Mouse (Mus musculus) ovary, postnatal 14 days (tissue): ENCODE measurements around the gene Cdiptos.

Source experiments
- DNase-seq: peaks from one replicate; pipeline ENCODE4 v3.0.0; 2022; ENCODE audit warnings: low spot score

Cdiptos gene

DNA sequence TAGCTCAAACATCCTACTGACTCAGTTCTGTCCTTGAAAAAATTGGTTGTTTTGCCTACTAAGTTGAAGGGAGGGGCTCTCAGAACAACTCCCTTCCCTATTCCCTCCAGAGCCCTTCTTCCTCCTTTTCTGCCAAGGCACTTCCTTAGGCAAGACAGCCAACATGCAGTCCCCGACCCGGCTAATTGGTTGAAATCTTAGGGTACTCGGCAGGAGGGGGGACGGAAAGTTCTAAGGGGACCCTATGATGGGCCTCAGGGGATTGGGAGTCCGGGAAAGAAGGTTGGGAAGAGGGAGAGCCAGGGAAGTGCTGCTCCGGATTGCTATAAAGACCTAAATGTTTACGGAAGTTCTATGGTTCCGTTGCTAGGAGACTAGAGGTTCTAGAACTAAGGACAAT lies 405 bp downstream of the Cdiptos start:
- peak; percentile 28 for DNase-seq

DNA sequence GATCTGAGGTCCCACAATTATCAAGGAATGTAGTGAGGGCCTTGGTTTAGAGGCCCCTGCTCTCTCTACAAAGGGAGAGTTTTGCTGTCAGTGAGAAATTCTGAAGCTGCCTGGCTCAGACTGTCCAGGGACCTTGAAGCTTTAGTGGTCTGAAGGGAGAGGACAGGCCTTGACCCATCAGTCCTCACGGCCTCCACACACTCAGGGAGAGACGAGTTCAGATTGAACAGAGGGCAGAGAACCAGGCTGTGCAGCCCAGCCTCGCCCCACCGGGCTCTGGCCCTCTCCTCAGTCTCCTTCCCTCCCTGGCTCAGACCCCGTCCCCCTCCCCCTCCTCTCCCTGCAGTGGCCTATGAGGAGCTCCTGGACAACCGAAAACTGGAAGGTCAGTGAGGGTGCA lies 8.5 kb downstream of the Cdiptos start:
- no peak for DNase-seq

- DNase-seq, result no peak
Measured at GRCm38 (mm10) chr7:126965568-126965967, 10.3 kb downstream of the Cdiptos start.

GRCm38 (mm10) chr7:126963548-126964286 lies 12.2 kb downstream of the Cdiptos start:
- DNase-seq, result no peak

GRCm38 (mm10) chr7:126961965-126962364 lies 13.9 kb downstream of the Cdiptos start:
- no peak for DNase-seq

GRCm38 (mm10) chr7:126961095-126961494 lies 14.8 kb downstream of the Cdiptos start:
- DNase-seq, result no peak

GRCm38 (mm10) chr7:126959780-126960179 lies 16.1 kb downstream of the Cdiptos start:
- no peak for DNase-seq

DNA sequence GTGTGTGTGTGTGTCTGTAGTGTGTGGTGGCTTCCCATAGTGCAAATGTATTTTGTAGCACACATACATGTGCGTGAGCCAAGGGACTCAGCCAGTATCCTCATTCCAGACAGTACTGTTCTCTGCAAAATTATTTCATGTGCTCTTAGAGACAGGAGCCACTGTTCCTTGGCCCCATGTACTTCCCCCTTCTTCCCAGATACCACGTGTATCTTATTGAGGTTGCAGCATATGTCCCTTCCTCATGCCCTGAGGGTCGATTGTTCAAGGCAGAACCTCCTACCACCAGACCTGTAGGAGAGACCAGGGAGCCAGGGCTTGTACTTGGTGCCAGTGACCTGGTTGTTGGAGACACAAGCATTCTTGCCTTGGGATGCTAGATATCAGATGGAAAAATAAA lies 20.8 kb downstream of the Cdiptos start:
- no peak for DNase-seq

- DNase-seq, result no peak
Measured at GRCm38 (mm10) chr7:126952646-126953045, 23.3 kb downstream of the Cdiptos start.

- no peak for DNase-seq
Measured at GRCm38 (mm10) chr7:126951741-126952140, 24.2 kb downstream of the Cdiptos start.

DNA sequence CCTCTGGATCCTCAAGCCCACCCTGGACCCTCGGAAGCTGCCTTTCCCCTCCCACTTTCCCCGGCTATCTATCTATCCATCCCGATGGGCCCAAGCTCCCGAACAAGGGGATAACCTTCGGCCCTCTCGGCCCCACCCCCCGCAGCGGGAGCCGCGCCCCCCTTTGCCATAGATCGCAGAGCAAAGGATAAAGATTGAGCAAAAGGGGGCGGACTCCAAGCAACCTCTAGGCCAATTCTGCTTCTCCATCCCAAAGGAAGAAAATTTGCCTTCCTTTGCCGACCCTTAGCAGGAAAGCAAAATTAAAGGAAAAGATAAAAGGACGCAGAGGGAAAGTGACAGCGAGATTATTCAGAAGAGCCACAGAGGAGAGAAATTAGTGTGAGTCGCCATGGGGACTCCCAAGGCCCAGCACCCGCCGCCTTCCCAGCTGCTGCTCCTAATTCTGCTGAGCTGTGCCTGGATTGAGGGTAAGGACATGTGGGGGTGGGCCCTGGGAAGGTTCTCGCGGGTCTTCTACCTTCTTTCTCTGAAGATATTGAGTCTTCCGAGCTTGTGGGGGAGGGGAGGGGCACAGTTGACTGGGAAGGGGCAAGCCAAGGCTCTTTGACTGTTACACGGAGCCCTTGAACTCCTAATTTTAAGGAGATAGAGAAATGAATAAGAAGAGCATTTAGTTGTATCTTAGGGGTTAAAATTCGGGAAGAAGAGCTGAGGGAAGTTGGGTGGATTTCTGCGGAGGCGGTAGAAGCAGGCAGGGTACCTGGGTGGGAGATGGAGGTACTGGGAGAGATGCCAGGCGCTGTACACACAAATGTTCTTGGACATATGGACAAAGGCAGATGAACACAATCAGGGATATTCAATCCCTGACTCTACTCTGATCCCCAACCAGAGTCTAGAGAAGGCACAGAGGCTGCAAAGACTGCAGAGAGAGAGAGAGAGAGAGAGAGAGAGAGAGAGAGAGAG lies 25.0 kb downstream of the Cdiptos start:
- DNase-seq, result no peak

- peak; percentile 91 for DNase-seq
Measured at GRCm38 (mm10) chr7:126949793-126950646, 25.9 kb downstream of the Cdiptos start, which contains the start of gene Sez6l2. TSS of gene Sez6l2 (plus strand) at chr7:126950563.

GRCm38 (mm10) chr7:126949403-126949792 lies 26.5 kb downstream of the Cdiptos start, which contains the start of gene Asphd1:
TSS of gene Asphd1 (minus strand) at chr7:126949582.
- no peak for DNase-seq

- DNase-seq, result no peak
Measured at GRCm38 (mm10) chr7:126948626-126949025, 27.3 kb downstream of the Cdiptos start.

GRCm38 (mm10) chr7:126946530-126946929 lies 29.4 kb downstream of the Cdiptos start:
- DNase-seq, result peak; percentile 27

DNA sequence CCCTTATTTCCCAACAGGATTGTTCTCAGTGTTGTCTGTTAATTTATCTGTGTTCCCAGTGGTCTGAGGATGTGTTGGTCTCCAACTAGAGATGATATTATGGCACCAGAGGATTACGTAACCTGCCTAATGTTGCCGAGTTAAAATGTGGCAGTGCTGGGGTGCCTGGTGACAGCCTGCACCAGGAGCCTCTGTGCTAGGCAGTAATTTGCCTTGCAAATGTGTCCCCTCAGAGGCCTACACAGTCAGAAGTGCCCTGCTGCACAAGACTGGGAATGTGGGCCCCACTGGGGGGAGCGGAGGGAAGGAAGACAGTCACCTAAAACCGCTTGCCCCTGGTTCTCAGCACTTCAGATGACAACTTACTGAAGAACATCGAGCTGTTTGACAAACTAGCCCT lies 34.1 kb downstream of the Cdiptos start:
- no peak for DNase-seq

DNA sequence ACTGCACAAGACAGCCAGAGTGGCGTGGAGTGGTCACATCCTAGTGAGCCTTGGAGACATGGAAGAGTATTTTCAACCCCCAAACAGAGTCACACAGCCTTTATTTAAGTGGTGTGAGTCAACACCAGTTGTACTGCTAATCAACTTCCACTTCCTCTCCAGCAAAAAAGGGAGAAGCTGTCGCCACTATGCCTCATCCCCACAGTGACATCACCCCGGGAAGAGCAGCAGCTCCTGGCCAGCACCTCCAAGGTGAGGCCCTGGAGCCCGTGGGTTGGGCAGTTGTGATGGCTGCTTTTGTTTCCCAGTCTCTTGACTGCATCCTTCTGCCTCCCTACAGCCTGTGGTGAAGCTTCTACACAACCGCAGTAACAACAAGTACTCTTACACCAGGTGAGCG lies 34.7 kb downstream of the Cdiptos start:
- no peak for DNase-seq

DNA sequence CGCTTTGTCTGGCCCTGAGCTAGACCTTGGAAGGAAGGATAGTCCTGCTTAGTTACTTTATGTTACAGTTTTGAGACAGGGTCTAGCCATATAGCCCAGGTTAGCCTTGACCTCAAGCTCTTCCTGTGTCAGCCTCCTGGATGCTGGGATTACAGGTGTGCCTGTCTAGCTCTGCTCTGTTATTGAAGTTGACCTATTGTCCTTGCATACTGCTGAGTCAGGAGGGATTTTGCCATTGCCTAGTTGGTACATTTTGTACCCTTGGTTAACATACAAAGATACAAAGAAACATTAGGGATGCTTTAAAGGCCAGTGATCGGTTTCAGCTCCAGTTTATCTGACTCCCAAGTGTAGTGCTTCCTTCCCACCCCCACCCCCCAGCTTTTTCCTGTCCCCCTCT lies 43.2 kb downstream of the Cdiptos start:
- no peak for DNase-seq

GRCm38 (mm10) chr7:126929046-126929445 lies 46.9 kb downstream of the Cdiptos start:
- DNase-seq, result no peak

DNA sequence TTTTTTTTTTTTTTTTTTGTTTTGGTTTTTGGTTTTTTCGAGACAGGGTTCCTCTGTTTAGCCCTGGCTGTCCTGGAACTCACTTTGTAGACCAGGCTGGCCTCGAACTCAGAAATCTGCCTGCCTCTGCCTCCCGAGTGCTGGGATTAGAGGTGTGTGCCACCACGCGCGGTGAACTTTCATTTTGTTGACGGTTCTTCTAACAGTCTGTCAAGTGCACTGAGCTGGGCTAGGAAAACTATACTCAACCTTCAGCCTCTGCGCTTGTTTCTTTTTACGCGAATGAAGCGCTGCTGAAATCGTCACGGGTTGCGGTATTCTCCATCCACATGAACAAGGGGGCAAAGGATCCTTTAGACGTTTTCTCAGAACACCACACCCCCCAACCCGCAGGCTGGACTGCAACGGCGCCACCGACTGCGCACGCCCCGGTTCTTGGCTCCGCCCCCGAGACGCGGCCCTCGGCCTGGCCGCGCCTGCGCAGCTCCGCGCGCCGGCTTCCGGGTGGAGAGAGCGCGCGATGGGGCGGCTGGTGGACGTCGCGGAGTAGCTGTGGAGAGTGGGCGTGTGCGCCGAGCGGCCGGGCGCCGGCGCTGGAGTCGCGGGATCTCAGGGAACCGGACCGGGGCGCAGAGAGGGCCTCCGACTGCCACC lies 47.4 kb downstream of the Cdiptos start, which contains the start of gene Kctd13:
Kctd13 (plus strand) TSS at position 496 of the 654 bp plus-strand sequence.
- peak; percentile 91 for DNase-seq

DNA sequence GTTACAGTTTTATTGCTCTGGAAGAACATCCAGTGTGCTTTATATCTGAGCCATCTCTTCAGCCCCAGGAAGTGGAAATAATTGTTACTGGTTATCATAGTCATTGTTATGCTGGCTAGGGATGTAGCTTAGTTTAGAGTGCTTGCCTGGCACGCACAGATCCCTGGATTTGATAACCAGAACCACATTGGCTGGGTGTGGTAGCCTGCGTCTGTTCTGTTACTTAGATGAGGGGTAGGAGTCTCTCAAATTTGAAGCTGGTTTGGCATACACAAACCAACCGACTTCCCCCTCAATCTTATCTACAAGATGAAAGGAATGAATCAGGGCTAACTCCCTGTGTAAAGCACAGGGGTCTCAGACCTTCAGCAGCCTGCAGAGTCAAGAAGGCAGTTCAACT lies 49.6 kb downstream of the Cdiptos start:
- DNase-seq, result no peak
